Mouse (Mus musculus) v-Abl transformed pro-B cells (cell line): ENCODE measurements around the gene Slc44a3.

ENCODE experiments used
- in situ Hi-C, 2 experiments: fragments of 400-800 bp; cut with MboI; formaldehyde crosslinking; loops; one replicate each; pipeline ENCODE4 v1.15.1; 2025; ENCODE audit not compliant: unreplicated experiment in 2 of 2

The Slc44a3 gene

GRCm38 (mm10) chr3:121553294-121553693 is 21.1 kb upstream of the Slc44a3 start:
- in situ Hi-C loops: no loop called here

GRCm38 (mm10) chr3:121552723-121553122 is 20.5 kb upstream of the Slc44a3 start:
- in situ Hi-C loops: no loop called here

- in situ Hi-C loops: no loop called here
These were observed 18.2 kb upstream of the Slc44a3 start for GRCm38 (mm10) chr3:121550370-121550769.

GRCm38 (mm10) chr3:121547851-121548624 is 15.8 kb upstream of the Slc44a3 start:
- in situ Hi-C loops: loop anchor here in 1 of 2 experiments (25.0 kb wide), 1 partner anchor 564 kb away; no protein-coding TSS in a partner anchor

GRCm38 (mm10) chr3:121540621-121541020 is 8.4 kb upstream of the Slc44a3 start:
- in situ Hi-C loops: loop anchor here in 1 of 2 experiments (25.0 kb wide), 1 partner anchor 572 kb away; no protein-coding TSS in a partner anchor

DNA sequence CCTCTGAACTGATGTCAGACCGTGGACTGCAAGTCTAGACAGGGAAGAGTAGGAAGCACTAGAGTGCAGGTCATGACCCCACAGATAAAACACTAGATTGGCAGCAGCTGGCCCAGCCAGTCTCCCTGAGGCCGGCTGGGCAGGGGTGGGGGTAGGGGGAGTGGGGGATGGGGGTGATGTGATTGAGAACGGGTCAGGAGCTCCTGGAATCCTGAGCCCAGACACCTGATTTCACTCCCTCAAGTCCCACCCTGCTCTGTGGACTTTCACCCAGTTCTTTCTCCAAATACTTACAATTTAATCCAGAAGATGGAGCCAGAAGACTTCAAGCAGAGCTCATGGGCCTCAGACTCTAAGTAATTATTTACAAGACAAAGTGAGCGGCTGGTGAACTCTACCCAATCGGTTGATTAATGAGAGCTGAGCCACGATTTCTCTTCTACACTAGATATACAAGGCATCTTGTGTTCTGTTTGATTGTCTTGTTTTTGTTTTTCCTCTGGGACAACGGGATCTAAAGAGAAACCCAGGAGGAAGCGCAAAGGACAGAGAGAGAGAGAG is 7.7 kb upstream of the Slc44a3 start:
- in situ Hi-C loops: loop anchor here in 1 of 2 experiments (10.0 to 25.0 kb wide), 2 partner anchors 195 to 572 kb away; no protein-coding TSS in a partner anchor

- in situ Hi-C loops: loop anchor here in 1 of 2 experiments (10.0 to 25.0 kb wide), 2 partner anchors 196 to 573 kb away; no protein-coding TSS in a partner anchor
These were observed 6.6 kb upstream of the Slc44a3 start for GRCm38 (mm10) chr3:121538847-121539246.

- in situ Hi-C loops: loop anchor here in 1 of 2 experiments (10.0 to 25.0 kb wide), 2 partner anchors 197 to 574 kb away; no protein-coding TSS in a partner anchor
These were observed 5.8 kb upstream of the Slc44a3 start for GRCm38 (mm10) chr3:121537996-121538395.

GRCm38 (mm10) chr3:121536803-121537202 is 4.6 kb upstream of the Slc44a3 start:
- in situ Hi-C loops: loop anchor here in 1 of 2 experiments (10.0 to 25.0 kb wide), 2 partner anchors 198 to 575 kb away; no protein-coding TSS in a partner anchor

GRCm38 (mm10) chr3:121535813-121536504 is 3.8 kb upstream of the Slc44a3 start:
- in situ Hi-C loops: loop anchor here in 1 of 2 experiments (10.0 to 25.0 kb wide), 2 partner anchors 199 to 576 kb away; no protein-coding TSS in a partner anchor

DNA sequence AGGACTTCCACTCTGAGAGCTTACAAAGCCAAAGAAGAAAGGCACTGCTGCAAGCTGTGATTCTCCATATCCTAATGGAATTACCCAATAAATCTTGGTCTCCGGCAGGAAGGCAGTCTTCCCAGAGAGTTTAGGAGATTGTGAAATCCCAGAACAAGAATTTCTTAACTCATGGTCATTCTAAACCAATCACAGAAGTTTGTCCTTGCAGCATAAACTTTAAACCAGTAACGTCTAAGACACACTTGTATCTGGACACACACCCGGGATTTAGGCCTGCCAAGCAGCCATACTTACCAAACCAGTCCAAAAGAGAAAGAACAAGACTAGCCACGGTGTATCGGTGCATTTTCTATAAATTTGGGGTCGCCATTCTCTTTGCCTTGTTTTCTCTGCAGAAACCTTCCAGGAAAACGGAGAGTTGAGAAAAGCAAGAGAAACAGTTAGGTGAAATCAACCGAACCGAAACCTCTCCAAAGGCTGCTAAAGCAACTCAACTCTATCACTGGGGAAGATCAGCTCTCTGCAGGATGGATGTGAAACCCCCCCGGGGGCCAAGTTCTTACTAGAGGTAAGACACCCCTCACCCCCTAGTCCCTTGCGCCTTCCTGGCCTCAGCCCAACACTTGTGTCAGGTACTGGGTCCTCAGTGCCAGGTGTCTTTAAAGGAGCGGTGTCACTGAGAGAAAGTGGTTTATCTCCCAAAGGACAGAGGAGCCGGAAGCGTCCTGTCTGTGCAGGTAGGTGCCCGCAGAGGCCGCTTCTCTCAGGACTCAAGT is 645 bp downstream of the Slc44a3 start:
- in situ Hi-C loops: loop anchor here in 1 of 2 experiments (10.0 to 25.0 kb wide), 2 partner anchors 203 to 581 kb away; no protein-coding TSS in a partner anchor

GRCm38 (mm10) chr3:121530546-121531258 is 1.5 kb downstream of the Slc44a3 start:
- in situ Hi-C loops: loop anchor here in 1 of 2 experiments (10.0 to 25.0 kb wide), 2 partner anchors 204 to 582 kb away; no protein-coding TSS in a partner anchor

- in situ Hi-C loops: loop anchor here in 1 of 2 experiments (25.0 kb wide), 1 partner anchor 586 kb away; no protein-coding TSS in a partner anchor
These were observed 5.8 kb downstream of the Slc44a3 start for GRCm38 (mm10) chr3:121526096-121527093.

GRCm38 (mm10) chr3:121521633-121522125 is 10.5 kb downstream of the Slc44a3 start:
- in situ Hi-C loops: no loop called here

GRCm38 (mm10) chr3:121521123-121521522 is 11.1 kb downstream of the Slc44a3 start:
- in situ Hi-C loops: no loop called here

GRCm38 (mm10) chr3:121517030-121517429 is 15.2 kb downstream of the Slc44a3 start:
- in situ Hi-C loops: no loop called here

- in situ Hi-C loops: loop anchor here in 1 of 2 experiments (10.0 kb wide), 1 partner anchor 226 kb away; no protein-coding TSS in a partner anchor
These were observed 23.1 kb downstream of the Slc44a3 start for GRCm38 (mm10) chr3:121509141-121509540.
